Mouse (Mus musculus) lung, postnatal 0 days (tissue): ENCODE data around the gene Znrf2.

Experiments
- CTCF ChIP-seq: IDR thresholded peaks from 2 replicates; pipeline ENCODE4 v1.5.1; 2016; ENCODE audit warnings: antibody characterized with exemption, mild to moderate bottlenecking
- EP300 ChIP-seq: IDR thresholded peaks from 2 replicates; pipeline ENCODE4 v1.6.1; 2016; ENCODE audit warnings: antibody characterized with exemption, mild to moderate bottlenecking, control low read depth

DNA sequence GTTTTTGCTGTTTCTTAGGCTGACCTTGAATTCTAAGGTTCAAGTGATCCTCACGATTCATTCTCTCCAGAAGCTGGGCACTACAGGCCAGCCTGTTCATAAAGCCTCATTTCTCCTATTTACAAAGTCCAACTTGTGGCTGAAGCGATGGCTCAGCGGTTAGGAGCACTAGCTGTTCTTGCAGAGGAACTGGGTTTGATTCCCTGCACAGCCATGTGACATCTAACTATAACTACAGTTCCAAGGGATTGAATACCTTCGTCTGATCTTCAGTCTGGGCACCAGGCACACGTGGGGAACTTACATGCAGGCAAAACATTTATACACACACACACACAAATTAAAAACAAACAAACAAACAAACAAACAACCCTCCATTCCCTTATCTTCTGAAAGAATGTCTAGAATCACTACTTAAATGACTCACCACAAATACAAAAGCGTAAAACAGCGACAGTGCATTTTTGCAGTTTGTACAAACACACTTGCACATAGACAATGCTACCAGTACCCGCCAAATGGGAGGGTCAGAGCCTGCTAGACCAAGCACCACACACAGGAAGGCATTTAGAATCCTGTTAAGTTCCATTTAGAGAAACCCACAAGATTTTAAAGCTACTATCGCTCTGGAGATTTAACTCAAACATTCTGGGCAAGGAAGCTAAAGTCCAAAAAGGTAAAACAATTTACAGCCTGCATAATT lies 1.1 kb upstream of the Znrf2 start:
- TF ChIP-seq CTCF, result no peak
- no peak for TF ChIP-seq EP300
